Mouse (Mus musculus) embryo, embryonic 11.5 days (tissue): ENCODE measurements around the gene Kcnip1.

ENCODE experiments used
- DNase-seq: peaks from one replicate; pipeline ENCODE4 v3.0.0-alpha.2; 2012; ENCODE audit warnings: low read depth, low spot score

Gene Kcnip1

DNA sequence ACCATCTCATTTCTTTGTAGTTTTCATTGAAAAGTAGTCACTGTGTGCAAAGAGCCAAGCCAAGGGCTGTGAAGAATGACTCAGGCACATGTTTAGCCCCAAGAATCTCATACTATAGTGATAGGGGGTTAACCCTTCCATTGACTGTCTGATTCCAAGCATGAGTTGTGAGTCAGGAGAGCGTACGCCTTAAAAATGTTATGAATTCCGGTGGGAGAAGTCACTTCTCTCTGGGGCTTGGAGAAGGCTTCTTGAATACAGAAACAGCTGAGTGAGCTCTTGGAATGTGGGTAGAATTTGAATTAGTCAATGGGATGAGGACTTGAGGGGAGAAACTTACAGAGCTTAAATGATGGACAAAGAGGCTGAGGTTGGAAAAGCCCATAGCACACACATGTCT lies 153.9 kb downstream of the Kcnip1 start:
- no peak for DNase-seq

DNA sequence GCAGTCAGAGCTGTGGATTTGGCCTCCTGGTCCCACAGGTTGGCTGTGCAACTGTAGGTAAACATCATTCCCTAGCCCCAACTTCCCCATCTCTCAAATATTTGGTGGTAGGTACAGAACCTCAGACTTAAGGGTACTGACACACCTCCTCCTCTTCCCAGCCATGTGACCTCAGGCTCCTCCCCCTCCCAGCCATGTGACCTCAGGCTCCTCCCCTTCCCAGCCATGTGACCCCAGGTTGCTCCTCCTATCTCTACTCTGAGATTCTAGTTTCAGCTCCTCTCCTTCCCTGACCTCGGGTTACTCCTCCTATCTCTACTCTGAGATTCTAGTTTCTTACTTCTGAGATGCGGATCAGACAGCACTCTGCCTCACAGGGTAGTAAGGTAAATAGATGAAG lies 163.2 kb downstream of the Kcnip1 start:
- DNase-seq, result no peak

DNA sequence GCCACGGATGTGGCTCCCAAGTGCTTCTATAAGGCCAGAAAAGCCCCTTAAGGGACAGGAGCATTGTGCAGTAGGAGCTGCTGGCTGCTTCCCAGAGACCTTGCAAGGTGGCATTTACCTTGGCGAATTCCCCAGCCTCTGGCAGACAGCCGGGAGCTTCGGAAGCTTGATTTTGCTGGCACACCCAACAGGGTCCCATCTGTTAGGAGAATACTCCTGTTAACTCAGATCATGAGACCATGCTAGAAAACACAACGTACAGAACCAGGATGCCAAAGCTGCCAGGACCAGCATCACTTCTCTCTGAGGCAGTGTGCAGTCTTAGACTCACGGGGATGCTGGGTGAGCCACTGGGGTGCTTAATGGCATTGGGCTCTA lies 165.1 kb downstream of the Kcnip1 start:
- DNase-seq, result no peak

DNA sequence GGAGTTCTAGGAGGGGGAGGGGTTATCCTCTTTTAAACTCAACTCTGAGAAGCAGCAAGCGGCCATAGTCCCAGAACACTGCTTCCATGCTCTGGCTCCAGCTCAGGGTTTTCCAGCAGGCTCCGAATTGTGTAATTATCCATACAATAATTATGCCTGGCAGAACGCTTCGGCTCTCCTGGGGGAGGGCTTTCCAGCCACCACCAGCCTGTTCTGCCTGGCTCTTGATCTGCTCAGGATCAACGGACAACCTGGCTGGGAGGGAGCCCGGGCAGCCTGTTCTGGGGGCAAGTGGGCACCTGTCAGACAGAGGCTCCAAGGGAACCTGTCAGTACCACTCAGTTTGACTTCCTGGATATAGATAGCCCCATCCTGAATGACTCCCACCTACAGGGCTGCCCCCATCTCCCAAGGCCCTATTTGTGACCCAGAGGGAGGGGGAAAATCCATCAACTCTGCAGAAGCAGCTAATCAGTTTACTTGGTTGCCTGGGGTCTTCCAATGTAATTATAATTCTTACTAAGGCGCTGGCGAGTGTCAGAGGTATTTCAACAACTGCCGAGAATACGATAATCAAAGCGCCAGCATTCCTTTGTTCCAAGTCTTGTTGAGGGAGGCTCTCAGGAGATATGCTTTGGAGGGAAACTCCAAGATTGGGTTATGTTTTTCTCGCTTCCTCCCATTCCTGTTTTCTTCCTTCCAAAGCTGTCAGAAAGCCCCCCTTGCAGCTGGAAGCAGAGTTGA lies 165.7 kb downstream of the Kcnip1 start:
- DNase-seq, result no peak

DNA sequence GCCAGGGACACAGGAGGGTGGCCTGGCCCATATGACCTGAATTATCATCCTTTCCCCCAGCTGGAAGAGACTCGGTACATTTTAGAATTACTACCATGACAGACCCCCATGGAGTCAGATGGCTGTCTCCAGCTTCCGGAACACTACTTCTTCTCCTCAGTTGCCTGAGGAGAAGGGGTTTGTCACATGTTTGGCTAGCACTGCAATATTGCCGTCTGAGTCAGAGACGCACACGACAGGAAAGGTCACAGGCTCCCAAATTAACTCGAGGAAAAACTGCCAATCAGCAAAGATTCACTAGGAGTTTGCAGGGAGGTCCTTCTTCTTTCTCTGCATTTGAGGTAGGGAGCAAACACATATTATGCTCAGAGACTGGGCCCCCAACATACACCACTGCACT lies 168.2 kb downstream of the Kcnip1 start:
- no peak for DNase-seq

DNA sequence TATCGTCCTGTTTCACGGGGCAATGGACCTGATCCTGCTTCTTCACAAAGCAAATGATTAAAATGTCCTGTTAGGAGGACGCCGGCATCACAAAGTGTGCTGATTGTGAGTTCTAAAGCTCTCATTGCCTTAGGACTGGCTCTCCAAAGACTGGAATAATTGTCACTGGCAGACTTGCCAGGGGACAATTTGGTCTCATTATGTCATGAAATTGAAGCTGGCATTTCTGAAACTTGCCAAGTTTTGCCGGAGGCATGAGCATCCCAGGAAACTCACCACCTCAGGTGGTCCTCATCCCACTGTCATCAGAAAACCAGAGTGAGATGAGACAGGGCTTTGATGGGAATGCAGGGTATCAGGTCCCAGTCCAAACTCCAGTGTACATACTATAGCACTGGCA lies 171.6 kb downstream of the Kcnip1 start:
- no peak for DNase-seq

DNA sequence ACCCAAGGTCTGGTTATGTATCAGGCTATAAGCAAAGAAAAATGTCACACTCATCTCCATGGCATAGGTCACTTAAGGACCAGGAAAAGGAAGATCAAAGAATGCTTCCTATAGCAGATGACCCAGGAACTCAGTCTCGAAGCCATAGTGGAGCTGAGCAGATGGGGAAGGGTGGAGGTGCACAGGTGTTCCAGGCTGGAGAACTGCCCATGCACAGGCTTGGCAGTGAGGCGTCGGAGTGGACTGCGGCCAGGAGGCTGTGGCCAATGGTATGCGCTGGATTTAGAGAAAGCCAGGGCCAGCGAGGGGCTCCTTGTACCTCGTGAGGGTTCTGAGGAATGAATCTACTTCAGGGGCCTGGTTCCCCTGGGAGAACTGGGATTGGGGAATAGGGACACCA lies 172.1 kb downstream of the Kcnip1 start:
- no peak for DNase-seq

DNA sequence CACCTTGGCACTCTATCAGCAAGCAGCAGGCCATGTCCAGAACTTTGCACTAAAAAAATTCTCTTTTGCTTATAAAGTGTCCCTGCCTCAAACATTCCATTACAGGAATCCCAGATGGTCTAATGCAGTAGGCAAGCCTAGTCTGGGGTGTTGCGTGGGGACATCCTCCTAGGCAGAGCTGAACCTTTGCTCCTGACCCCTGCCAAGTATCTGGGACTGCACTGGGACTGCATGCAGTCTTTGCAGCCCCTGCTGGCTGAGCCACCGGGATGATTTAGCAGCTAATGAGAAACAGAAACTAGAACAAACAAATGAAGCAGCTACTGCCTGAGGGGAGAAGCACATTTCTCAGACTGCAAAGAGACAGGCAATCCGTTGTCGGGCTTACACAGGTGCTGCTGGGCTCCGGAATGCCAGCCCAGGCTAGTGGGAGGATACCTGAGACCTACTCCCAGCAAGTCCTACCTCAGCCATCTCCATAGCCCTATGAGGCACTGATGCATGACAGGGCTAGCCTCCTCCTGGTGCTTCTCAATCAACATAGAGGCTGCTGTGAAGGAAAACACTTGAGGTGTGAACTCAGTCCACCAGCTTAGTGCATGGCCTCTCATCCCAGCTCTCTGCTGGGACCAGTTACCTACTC lies 174.0 kb downstream of the Kcnip1 start:
- DNase-seq, result peak; percentile 19

DNA sequence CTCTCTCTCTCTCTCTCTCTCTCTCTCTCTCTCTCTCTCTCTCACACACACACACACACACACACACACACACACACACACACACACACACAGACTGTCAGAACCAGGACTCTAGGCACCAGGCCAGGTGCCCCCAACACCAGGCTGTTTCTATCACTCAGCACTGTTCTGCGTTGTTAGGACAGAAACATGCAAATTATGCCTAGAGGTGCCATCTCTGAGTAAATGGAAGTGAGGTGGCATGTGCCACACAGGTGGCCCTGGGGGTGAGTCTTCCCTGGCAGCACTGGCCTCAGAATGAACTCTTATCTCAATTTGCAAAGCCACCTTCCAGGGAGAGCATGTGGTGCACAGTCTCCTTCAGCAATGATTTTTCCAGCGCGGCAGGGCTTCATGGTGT lies 176.9 kb downstream of the Kcnip1 start:
- DNase-seq, result no peak

DNA sequence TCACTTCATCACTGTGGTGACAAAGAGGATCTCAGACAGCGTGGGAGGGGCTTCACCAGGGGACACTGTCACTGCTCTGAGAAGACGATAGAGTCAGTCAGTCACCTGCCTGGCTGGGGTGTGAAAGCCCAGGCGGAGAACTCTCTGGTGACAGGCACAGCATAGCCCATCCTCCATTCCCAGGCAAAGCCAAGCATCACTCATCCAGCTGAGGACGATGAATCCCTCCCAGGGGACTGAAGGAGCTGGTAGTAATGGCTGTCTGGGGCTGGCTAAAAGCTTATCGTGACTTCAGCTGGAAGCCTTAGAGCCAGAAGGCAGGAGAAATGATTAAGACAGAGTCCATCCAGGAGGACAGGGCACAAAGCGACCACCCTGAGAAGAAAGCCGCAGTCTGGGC lies 182.8 kb downstream of the Kcnip1 start:
- no peak for DNase-seq

DNA sequence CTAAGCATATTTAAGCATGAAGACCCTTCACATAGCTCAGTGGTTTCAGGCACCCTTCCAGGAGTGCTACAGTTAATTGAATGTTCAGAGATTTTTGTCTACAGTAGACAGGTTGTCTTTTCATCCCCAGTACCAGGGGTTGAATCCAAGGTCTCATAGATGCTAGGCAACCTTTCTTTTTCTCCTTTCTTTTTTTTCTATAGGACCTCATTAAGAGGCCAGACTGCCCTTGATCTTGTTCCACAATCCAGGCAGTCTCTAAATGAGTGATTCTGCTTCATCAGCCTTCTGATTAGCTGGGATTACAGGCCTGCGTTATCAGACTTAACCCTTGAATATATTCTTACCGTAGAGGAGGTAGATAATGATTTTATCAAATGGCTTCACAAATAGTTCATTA lies 189.9 kb downstream of the Kcnip1 start:
- no peak for DNase-seq

DNA sequence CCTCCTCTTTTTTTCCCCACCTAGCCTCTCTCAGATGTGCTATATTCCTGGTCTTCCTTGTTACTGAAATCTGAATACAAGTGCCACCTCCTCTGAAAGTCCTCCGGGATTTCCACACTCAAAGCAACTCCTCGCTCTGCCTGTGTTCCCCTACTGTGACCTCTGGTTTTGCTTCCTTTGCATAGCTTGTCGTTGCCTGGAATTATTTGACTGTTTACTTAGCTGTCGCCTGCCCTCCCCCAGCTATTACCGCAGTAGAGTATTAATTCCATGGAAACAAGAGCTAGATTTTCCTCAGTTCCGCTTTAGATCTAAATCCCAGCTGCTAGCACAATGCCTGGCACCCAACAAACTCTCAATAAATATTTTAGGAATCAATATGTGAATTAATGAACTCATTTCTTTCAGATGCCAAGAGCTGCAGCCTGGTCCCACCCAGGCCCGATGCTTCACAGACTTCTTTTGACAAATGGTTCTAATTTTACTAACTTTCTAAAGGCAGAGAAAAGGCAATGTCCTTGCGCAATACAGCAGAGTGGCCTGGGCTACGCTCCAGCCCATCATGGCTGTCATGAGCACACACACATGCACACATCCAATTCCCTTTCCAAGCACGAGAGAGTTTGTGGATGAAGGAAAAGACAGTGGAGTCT lies 192.4 kb downstream of the Kcnip1 start:
- no peak for DNase-seq

DNA sequence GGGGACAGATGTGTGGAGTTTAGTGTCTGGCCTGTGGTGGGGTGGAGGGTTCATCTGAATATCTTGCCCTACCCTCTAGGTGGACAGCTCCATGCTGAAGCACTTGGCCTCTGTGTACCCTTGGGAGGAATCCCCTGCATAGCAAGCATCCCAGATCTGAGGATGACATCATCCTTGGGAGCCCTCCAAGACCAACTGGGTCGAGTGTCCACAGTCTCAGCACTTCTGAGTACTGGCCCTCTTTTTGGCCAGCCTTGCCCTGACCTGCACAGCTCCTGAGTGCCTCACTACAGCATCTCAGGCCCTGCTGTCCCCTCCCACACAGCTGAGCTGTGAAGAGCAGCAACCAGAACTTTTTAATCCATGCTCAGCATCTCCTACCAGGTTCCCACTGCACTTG lies 193.0 kb downstream of the Kcnip1 start:
- DNase-seq, result no peak

DNA sequence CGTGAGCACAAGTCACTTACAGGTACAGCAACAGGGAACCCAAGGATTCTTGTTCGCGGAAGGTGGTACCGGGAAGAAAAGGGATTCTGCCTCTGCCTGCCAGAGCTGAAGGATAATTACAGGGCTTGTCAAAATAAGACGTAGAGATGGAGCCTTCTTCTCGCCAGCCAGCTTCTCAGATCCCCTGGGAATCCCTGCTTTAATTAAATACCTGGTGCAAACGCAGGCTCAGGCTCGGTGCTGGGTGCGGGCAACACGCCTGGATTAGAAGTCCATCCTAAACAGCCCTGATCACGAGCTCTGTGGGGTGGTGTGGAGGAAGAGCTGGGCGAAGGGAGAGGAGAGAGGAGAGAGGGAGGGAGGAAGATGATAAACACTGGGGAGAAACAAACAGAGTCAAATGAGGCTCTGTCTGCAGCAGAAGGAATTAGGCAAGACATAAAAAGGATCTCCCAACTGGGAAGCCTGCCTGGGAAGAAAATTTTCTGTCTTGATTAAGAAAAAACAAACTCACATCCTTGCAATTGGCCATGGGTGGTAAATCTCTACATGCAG lies 194.8 kb downstream of the Kcnip1 start:
- DNase-seq, result no peak

DNA sequence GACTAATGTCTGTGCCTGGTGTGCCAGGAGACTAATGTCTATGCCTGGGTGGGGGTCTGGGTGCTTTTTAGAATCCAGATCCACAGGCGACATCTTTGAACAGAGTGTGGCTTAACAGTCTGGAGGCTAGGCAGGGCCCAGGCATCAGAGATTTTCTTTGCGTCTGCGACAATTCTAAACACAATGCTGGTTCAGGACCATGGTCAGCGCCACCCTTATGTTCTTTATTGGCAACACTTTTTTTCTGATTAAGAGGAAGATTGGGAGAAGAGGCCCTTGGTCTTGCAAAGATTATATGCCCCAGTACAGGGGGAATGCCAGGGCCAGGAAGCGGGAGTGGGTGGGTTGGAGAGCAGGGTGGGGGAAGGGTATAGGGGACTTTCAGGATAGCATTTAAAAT lies 205.6 kb downstream of the Kcnip1 start:
- peak; percentile 74 for DNase-seq

DNA sequence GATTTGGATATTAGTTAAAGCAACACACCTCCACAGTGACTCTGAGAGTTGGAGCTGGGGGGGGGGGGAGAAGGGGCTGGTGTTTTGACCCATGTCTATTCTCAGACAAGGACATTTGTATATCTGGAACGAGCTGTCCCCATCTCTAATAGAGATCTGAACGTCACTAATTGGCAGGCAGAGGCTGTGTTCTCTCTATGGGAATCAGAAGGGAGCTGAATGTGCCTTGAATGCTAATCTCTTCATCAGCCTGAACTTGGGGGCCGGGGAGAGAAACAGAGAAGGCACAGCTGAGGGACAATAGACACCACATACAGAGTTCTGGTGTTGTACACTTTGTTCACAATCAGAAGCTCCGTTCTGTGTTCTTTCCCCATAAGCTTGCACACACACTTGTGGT lies 206.4 kb downstream of the Kcnip1 start:
- no peak for DNase-seq

DNA sequence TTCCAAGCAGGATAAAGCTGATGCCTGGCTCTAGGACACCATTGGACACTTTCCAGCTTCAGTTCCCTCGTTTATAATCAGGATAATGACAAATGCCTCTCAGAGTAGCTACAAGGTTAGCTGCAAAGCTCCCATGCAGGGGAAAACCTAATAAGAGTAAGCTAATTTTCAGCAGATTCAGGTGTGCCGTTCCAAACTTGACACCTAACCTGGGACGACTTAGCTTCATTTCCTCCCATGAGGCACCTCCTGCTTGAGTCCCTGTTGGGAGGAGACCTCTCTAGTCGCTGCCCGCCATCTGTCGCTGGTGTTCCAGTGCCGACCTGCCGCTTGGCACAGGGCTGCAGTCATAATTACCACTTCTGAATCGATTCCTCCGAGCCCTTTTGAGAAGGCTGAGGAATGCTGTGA lies 211.4 kb downstream of the Kcnip1 start:
- no peak for DNase-seq

DNA sequence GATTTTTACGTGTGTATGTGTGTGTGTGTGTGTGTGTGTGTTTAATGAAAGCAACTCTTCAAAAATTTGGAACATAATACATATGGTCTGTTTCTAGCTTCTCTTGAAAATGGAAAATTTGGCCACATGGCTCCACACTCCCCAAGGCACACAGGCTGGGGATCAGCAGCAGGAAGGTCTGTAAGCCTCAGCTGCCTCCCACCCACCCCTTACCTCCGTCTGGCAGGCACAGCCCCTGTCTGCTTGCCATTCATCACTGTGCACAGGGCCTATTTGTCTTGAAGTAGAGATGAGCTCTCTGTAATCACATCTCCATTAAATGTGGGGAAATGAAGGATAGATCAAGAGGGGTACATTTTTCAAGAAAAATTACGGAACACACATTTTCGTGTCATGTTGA lies 212.7 kb downstream of the Kcnip1 start:
- no peak for DNase-seq

DNA sequence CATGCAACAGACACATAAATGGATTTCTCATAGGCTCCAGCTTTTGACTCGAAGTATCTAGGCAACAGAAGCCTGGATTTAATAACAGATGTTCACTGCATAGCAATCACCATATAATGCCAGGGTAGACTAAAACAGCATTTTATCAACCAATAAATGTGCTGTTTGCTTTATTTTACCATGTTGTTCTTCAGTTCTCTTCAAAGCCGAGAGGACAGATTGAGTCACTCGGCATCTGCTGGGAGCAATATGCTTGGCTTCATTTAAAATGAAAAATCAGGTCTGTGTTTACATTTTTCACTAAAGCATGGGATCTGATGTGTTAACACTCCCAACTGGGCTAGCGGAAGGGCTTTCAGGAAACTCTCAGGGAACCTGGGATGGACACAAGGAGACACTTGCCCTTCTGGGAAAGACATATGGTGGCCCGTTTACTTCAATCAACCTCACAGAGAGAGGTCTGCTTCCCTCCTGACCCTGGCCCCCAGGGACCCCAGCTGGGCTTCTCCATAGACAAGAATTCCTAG lies 220.3 kb downstream of the Kcnip1 start:
- no peak for DNase-seq

DNA sequence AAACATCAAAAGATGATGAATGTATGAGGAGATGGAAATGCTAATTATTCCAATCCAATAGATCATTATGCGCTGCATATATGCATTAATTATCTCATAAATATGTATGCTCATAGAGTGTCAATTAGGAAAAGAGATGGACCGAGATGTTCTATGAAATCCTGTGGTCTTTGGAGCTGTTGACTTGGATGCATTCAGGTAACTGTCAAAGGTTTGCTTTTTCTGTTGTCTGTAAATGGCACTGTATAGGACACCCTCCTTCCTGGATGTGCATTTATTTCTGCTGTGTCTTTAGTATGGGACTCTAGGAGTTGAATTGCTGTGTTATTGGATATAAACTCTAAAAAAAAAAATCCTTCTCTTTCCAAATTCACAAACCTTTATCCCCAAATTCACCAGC lies 220.9 kb downstream of the Kcnip1 start:
- no peak for DNase-seq

DNA sequence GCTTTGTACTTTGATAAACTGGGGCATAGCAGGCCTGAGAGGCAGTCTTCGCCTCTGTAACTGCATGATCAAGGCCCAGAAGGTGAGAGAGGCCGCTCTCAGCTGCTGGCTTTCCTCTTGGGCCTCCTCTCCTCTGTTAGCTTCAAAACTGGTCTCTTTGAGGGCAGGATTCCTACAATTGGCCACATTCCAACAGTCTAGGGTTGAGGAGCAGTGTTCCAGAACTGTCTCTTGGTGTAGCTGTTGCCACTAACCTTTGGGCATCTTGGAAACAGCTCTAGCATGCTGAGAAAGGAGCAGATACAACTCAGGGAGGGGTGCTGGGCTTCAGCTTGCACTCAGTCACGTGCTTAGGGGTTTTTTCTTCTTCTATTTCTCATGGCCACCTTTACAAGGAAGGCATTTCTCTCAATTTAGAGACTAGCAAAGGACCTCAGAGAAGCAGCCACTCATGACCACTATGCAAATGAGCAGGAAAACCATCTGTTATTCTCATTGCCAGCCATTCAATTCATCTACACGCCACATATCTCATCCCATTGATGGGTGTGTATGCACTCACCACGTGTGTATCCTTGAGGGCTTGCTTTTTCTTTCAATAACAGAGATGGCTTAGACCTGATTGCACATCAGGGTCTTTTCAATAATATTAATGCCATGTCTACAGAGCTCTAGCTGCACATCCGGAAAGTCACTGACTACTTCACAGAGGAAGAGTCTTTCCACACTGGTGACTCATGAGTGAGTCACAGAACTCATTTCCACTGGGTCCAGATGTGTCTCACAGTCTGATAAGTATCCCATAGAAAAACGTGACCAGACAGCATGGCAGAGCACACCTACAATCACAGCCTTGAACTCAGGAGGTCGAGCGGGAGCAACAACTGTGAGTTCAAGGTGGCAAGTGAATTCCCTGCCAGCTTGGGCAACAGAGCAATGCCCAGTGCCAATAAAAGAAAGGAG lies 225.7 kb downstream of the Kcnip1 start:
- no peak for DNase-seq
